Mouse (Mus musculus): ENCODE measurements around the gene Ankrd13a.

DNA sequence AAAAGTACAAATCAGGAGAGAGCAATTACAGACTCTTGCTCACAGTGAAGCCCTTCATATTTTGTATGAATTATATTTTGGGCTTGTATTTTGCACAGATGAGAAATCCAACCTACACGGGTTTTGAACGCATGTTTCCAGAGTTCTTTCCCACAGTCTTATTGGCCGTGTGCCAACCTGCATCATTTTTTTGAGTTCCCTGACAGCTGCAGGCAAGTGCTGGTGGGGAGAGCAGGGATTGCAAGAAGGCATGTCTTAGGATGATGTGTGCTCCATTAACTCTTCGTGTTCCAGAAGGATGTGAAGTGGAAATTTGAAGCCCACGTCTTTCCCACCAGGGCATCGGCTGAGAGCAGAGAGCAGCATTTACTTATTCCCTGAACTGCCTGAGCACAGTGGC is 42.1 kb downstream of the Ankrd13a start:
- TF ChIP-seq CTCF (IDR thresholded peaks at IDR 0.05; ENCODE audit: insufficient read depth, low read length) (no peak), POLR2A (IDR thresholded peaks at IDR 0.05; ENCODE audit: borderline replicate concordance, extremely low read depth, low read depth, low read length) (no peak)
